Mouse (Mus musculus) heart, embryonic 11.5 days (tissue): ENCODE measurements around the gene Igf2bp3. TPM values are rescaled to one million over a fixed set of nuclear protein-coding genes. Genes with fewer than 3 reads are reported as not detected.
A peak's percentile ranks its signal among the peaks of the same experiment; 100 is the strongest.

Experiments
- ATAC-seq: fragments of 200-750 bp; cut with Nextera tagmentation; replicated peaks from 2 replicates; pipeline ENCODE4 v1.8.0; 2017; ENCODE audit warnings: moderate library complexity; ENCODE audit not compliant: insufficient number of reproducible peaks, low FRiP score, low TSS enrichment
- H3K27ac ChIP-seq: fragments of 300-500 bp; sonication (generic); 2 replicates; pipeline ENCODE4 v1.5.1; 2014; ENCODE audit warnings: mild to moderate bottlenecking, low read depth, low read length
- H3K27me3 ChIP-seq: fragments of 300-500 bp; sonication (generic); 2 replicates; pipeline ENCODE4 v1.6.1; 2014; ENCODE audit warnings: mild to moderate bottlenecking, low read length, mixed read lengths; ENCODE audit not compliant: control insufficient read depth, insufficient read depth
- H3K36me3 ChIP-seq: fragments of 300-500 bp; sonication (generic); 2 replicates; pipeline ENCODE4 v1.6.1; 2014; ENCODE audit warnings: mild to moderate bottlenecking, low read length, moderate library complexity, mixed read lengths; ENCODE audit not compliant: control insufficient read depth, insufficient read depth
- H3K4me1 ChIP-seq: fragments of 300-500 bp; sonication (generic); 2 replicates; pipeline ENCODE4 v1.6.1; 2014; ENCODE audit warnings: low read length; ENCODE audit not compliant: control insufficient read depth, insufficient read depth
- H3K4me2 ChIP-seq: fragments of 300-500 bp; sonication (generic); 2 replicates; pipeline ENCODE4 v1.6.1; 2014; ENCODE audit warnings: mild to moderate bottlenecking, moderate library complexity
- H3K4me3 ChIP-seq: fragments of 300-500 bp; sonication (generic); 2 replicates; pipeline ENCODE4 v1.5.1; 2014; ENCODE audit warnings: low read depth, low read length
- H3K9ac ChIP-seq: fragments of 300-500 bp; sonication (generic); 2 replicates; pipeline ENCODE4 v1.6.1; 2014; ENCODE audit warnings: mild to moderate bottlenecking, low read depth, low read length, moderate library complexity
- H3K9me3 ChIP-seq: fragments of 300-500 bp; sonication (generic); replicated peaks from 2 replicates; pipeline ENCODE4 v1.6.1; 2016; ENCODE audit warnings: low read length; ENCODE audit not compliant: control insufficient read depth
- WGBS: fragments of 180-500 bp; shearing (Covaris S2); extraction: QIAGEN DNeasy Blood & Tissue Kit; methylation state at CpG from one replicate; pipeline ENCODE4 v1.1.7; 2014; ENCODE audit not compliant: insufficient replicate concordance; 5-methylcytosine and 5-hydroxymethylcytosine counted together
- polyA plus RNA-seq: library from polyadenylated mRNA; unstranded; fragments of >200 nt; fragmentation: Nextera tagmentation; extraction: Ambion mirVana; gene quantifications from 2 replicates; pipeline ENCODE4 v1.2.1, GENCODE M21; 2014

Igf2bp3 gene
- polyA plus RNA-seq, 1 experiment from 2014 or later = 74.4 TPM

GRCm38 (mm10) chr6:49106746-49107500, 107.8 kb downstream of the Igf2bp3 start:
- Histone ChIP-seq H3K4me3 (no peak overlapping the region), H3K27ac (no peak overlapping the region), H3K9ac (no peak overlapping the region), H3K9me3 (no peaks in the 10 kb centered on the region), H3K4me1 (peaks cover 8% of the 10 kb centered on the region; the same call in 1 of the 2 replicates), H3K4me2 (no peak overlapping the region), H3K36me3 (peaks cover 31% of the 10 kb centered on the region), H3K27me3 (no peaks in the 10 kb centered on the region)
- ATAC-seq = no peak
- 87% methylated on average over 15 of the region's 15 CpGs for WGBS

- no peak overlapping the region for H3K27ac ChIP-seq
- ATAC-seq = no peak
Measured at GRCm38 (mm10) chr6:49099086-49099485, 115.7 kb downstream of the Igf2bp3 start.

GRCm38 (mm10) chr6:49097596-49098110, 117.1 kb downstream of the Igf2bp3 start:
- no peaks in the 10 kb centered on the region for H3K9me3 ChIP-seq
- H3K4me3 ChIP-seq = no peak overlapping the region
- H3K27ac ChIP-seq = peak overlapping the region; percentile 67; the same call in 1 of the 2 replicates
- H3K4me2 ChIP-seq = peak overlapping the region; percentile 31; the same call in 1 of the 2 replicates
- H3K27me3 ChIP-seq = no peaks in the 10 kb centered on the region
- H3K9ac ChIP-seq = no peak overlapping the region
- peaks cover 40% of the 10 kb centered on the region for H3K4me1 ChIP-seq
- WGBS = 82% methylated on average over 5 of the region's 5 CpGs
- H3K36me3 ChIP-seq = peaks cover 13% of the 10 kb centered on the region
- no peak for ATAC-seq

More at GRCm38 (mm10) chr6:49099086-49099485, 115.7 kb downstream of the Igf2bp3 start:
- peaks cover 12% of the 10 kb centered on the region for H3K36me3 ChIP-seq
- no peak overlapping the region for H3K9ac ChIP-seq
- WGBS = 41% methylated on average over 1 of the region's 1 CpGs
- peaks cover 40% of the 10 kb centered on the region for H3K4me1 ChIP-seq
- no peaks in the 10 kb centered on the region for H3K9me3 ChIP-seq
- no peaks in the 10 kb centered on the region for H3K27me3 ChIP-seq
- no peak overlapping the region for H3K4me3 ChIP-seq
- no peak overlapping the region for H3K4me2 ChIP-seq

- no peak overlapping the region for H3K4me3 ChIP-seq
- H3K27me3 ChIP-seq = no peaks in the 10 kb centered on the region
- no peaks in the 10 kb centered on the region for H3K9me3 ChIP-seq
- 63% methylated on average over 13 of the region's 13 CpGs for WGBS
- peaks cover 12% of the 10 kb centered on the region for H3K36me3 ChIP-seq
- peaks cover 40% of the 10 kb centered on the region for H3K4me1 ChIP-seq
- peak overlapping the region; percentile 31; the same call in 1 of the 2 replicates for H3K4me2 ChIP-seq
- no peak overlapping the region for H3K9ac ChIP-seq
- peak overlapping the region; percentile 67; the same call in 1 of the 2 replicates for H3K27ac ChIP-seq
- 0 out of 2 replicates have a peak, but pooled peaks have one; percentile 39 for ATAC-seq
Measured at GRCm38 (mm10) chr6:49096933-49097461, 117.8 kb downstream of the Igf2bp3 start.

- no peak overlapping the region for H3K4me3 ChIP-seq
- no peak overlapping the region for H3K9ac ChIP-seq
- no peaks in the 10 kb centered on the region for H3K9me3 ChIP-seq
- peaks cover 40% of the 10 kb centered on the region for H3K4me1 ChIP-seq
- H3K4me2 ChIP-seq = peak overlapping the region; percentile 6; the same call in 1 of the 2 replicates
- H3K27ac ChIP-seq = peak overlapping the region; percentile 67; the same call in 1 of the 2 replicates
- H3K36me3 ChIP-seq = peaks cover 15% of the 10 kb centered on the region
- 83% methylated on average over 7 of the region's 7 CpGs for WGBS
- ATAC-seq = no peak
- no peaks in the 10 kb centered on the region for H3K27me3 ChIP-seq
Measured at GRCm38 (mm10) chr6:49096421-49096820, 118.3 kb downstream of the Igf2bp3 start.

- no peaks in the 10 kb centered on the region for H3K9me3 ChIP-seq
- H3K36me3 ChIP-seq = peaks cover 19% of the 10 kb centered on the region
- no peak overlapping the region for H3K9ac ChIP-seq
- H3K4me1 ChIP-seq = peaks cover 27% of the 10 kb centered on the region
- WGBS = 86% methylated on average over 10 of the region's 10 CpGs
- no peaks in the 10 kb centered on the region for H3K27me3 ChIP-seq
- H3K4me2 ChIP-seq = no peak overlapping the region
- H3K27ac ChIP-seq = no peak overlapping the region
- ATAC-seq = no peak
- H3K4me3 ChIP-seq = no peak overlapping the region
Measured at GRCm38 (mm10) chr6:49094968-49095367, 119.8 kb downstream of the Igf2bp3 start.

- H3K27me3 ChIP-seq = no peaks in the 10 kb centered on the region
- no peak overlapping the region for H3K9ac ChIP-seq
- H3K9me3 ChIP-seq = no peaks in the 10 kb centered on the region
- no peak for ATAC-seq
- H3K4me3 ChIP-seq = no peak overlapping the region
- no peaks in the 10 kb centered on the region for H3K4me1 ChIP-seq
- H3K27ac ChIP-seq = no peak overlapping the region
- H3K4me2 ChIP-seq = no peak overlapping the region
- H3K36me3 ChIP-seq = peaks cover 11% of the 10 kb centered on the region; the same call in 1 of the 2 replicates
- 89% methylated on average over 4 of the region's 4 CpGs for WGBS
Measured at GRCm38 (mm10) chr6:49083008-49083407, 131.7 kb downstream of the Igf2bp3 start.

- ATAC-seq = no peak
- H3K4me2 ChIP-seq = no peak overlapping the region
- H3K9me3 ChIP-seq = no peaks in the 10 kb centered on the region
- 94% methylated on average over 1 of the region's 1 CpGs for WGBS
- H3K27ac ChIP-seq = no peak overlapping the region
- H3K27me3 ChIP-seq = no peaks in the 10 kb centered on the region
- peaks cover 7% of the 10 kb centered on the region; the same call in 1 of the 2 replicates for H3K4me1 ChIP-seq
- H3K36me3 ChIP-seq = peaks cover 4% of the 10 kb centered on the region; the same call in 1 of the 2 replicates
- no peak overlapping the region for H3K4me3 ChIP-seq
- no peak overlapping the region for H3K9ac ChIP-seq
Measured at GRCm38 (mm10) chr6:49079313-49079712, 135.4 kb downstream of the Igf2bp3 start.
